Mouse (Mus musculus) gastrocnemius, postnatal 25 days (tissue): ENCODE data around the gene D430041D05Rik. TPM values are rescaled to one million over a fixed set of nuclear protein-coding genes. Genes with fewer than 3 reads are reported as not detected.
A peak's percentile ranks its signal among the peaks of the same experiment; 100 is the strongest.

Experiments
- DNase-seq: peaks from one replicate; pipeline ENCODE4 v3.0.0; 2022
- total RNA-seq, 2 experiments: library from RNA; stranded (reverse); gene quantifications; 1 replicate in 1 of 2; 2 replicates in 1 of 2; pipeline ENCODE4 v1.2.3; 2021

D430041D05Rik gene
- total RNA-seq, 2 experiments from 2014 or later = 0.54 to 1.5 TPM

- DNase-seq = peak; percentile 8
These were observed 143.8 kb downstream of the D430041D05Rik start for GRCm38 (mm10) chr2:104267049-104267448.

GRCm38 (mm10) chr2:104261741-104262067 is 149.1 kb downstream of the D430041D05Rik start:
- DNase-seq = no peak

- DNase-seq = no peak
These were observed 149.7 kb downstream of the D430041D05Rik start for GRCm38 (mm10) chr2:104260920-104261740.

GRCm38 (mm10) chr2:104256585-104256984 is 154.2 kb downstream of the D430041D05Rik start:
- DNase-seq = no peak

- DNase-seq = no peak
These were observed 155.9 kb downstream of the D430041D05Rik start for GRCm38 (mm10) chr2:104254944-104255343.

- DNase-seq = no peak
These were observed 157.5 kb downstream of the D430041D05Rik start for GRCm38 (mm10) chr2:104253341-104253740.

- no peak for DNase-seq
These were observed 159.2 kb downstream of the D430041D05Rik start for GRCm38 (mm10) chr2:104251647-104252046.

- DNase-seq = no peak
These were observed 161.0 kb downstream of the D430041D05Rik start for GRCm38 (mm10) chr2:104249856-104250255.

- no peak for DNase-seq
These were observed 164.0 kb downstream of the D430041D05Rik start for GRCm38 (mm10) chr2:104246851-104247250.

GRCm38 (mm10) chr2:104242055-104242454 is 168.8 kb downstream of the D430041D05Rik start:
- no peak for DNase-seq

- DNase-seq = no peak
These were observed 173.7 kb downstream of the D430041D05Rik start for GRCm38 (mm10) chr2:104237141-104237540.

GRCm38 (mm10) chr2:104230444-104230843 is 180.4 kb downstream of the D430041D05Rik start:
- DNase-seq = peak; percentile 26

- DNase-seq = no peak
These were observed 184.8 kb downstream of the D430041D05Rik start for GRCm38 (mm10) chr2:104226057-104226456.

- no peak for DNase-seq
These were observed 191.0 kb downstream of the D430041D05Rik start for GRCm38 (mm10) chr2:104219733-104220391.

GRCm38 (mm10) chr2:104218588-104219065 is 192.2 kb downstream of the D430041D05Rik start:
- DNase-seq = no peak

- no peak for DNase-seq
These were observed 192.7 kb downstream of the D430041D05Rik start for GRCm38 (mm10) chr2:104218114-104218513.

- DNase-seq = no peak
These were observed 201.4 kb downstream of the D430041D05Rik start for GRCm38 (mm10) chr2:104209408-104209807.

GRCm38 (mm10) chr2:104208415-104208814 is 202.4 kb downstream of the D430041D05Rik start:
- DNase-seq = no peak

GRCm38 (mm10) chr2:104207948-104208347 is 202.9 kb downstream of the D430041D05Rik start:
- DNase-seq = no peak

- no peak for DNase-seq
These were observed 205.2 kb downstream of the D430041D05Rik start for GRCm38 (mm10) chr2:104205623-104206022.

- DNase-seq = no peak
These were observed 210.6 kb downstream of the D430041D05Rik start for GRCm38 (mm10) chr2:104200211-104200610.

GRCm38 (mm10) chr2:104198186-104198585 is 212.6 kb downstream of the D430041D05Rik start:
- DNase-seq = peak; percentile 59

- no peak for DNase-seq
These were observed 213.5 kb downstream of the D430041D05Rik start for GRCm38 (mm10) chr2:104197281-104197680.
